Mouse (Mus musculus) forebrain, embryonic 11.5 days (tissue): Measurements from ENCODE around the gene Chsy1. TPM values are rescaled to one million over a fixed set of nuclear protein-coding genes. Genes with fewer than 3 reads are reported as not detected.
A peak's percentile ranks its signal among the peaks of the same experiment; 100 is the strongest.
"Not testable (repeated sequence)": the region's sequence is repeated elsewhere in the genome, so short reads cannot be mapped to it uniquely, and the experiment has no call there.

Source experiments
- ATAC-seq: fragments of 200-750 bp; cut with Nextera tagmentation; replicated peaks from 2 replicates; pipeline ENCODE4 v1.8.0; 2017; ENCODE audit warnings: moderate TSS enrichment; ENCODE audit not compliant: low FRiP score
- DNase-seq: peaks from one replicate; pipeline ENCODE4 v3.0.0-alpha.2; 2017; ENCODE audit warnings: low spot score
- H3K27ac ChIP-seq: fragments of 300-500 bp; sonication (generic); 2 replicates; pipeline ENCODE4 v1.5.1; 2014; ENCODE audit warnings: low read depth, low read length
- H3K27me3 ChIP-seq: fragments of 300-500 bp; sonication (generic); 2 replicates; pipeline ENCODE4 v1.6.1; 2014; ENCODE audit warnings: mild to moderate bottlenecking, low read length, mixed read lengths; ENCODE audit not compliant: control insufficient read depth, insufficient read depth
- H3K36me3 ChIP-seq: fragments of 300-500 bp; sonication (generic); 2 replicates; pipeline ENCODE4 v1.6.1; 2014; ENCODE audit warnings: mild to moderate bottlenecking, low read length, moderate library complexity, mixed read lengths; ENCODE audit not compliant: control insufficient read depth, insufficient read depth
- H3K4me1 ChIP-seq: fragments of 300-500 bp; sonication (generic); replicated peaks from 2 replicates; pipeline ENCODE4 v1.6.1; 2014; ENCODE audit warnings: low read length, mixed read lengths; ENCODE audit not compliant: control insufficient read depth, insufficient read depth
- H3K4me2 ChIP-seq: fragments of 300-500 bp; sonication (generic); 2 replicates; pipeline ENCODE4 v1.6.1; 2014; ENCODE audit warnings: low read depth, mild to moderate bottlenecking, low read length, moderate library complexity, mixed read lengths; ENCODE audit not compliant: severe bottlenecking
- H3K4me3 ChIP-seq: fragments of 300-500 bp; sonication (generic); 2 replicates; pipeline ENCODE4 v1.5.1; 2014; ENCODE audit warnings: low read depth, low read length
- H3K9ac ChIP-seq: fragments of 300-500 bp; sonication (generic); 2 replicates; pipeline ENCODE4 v1.6.1; 2014; ENCODE audit warnings: low read length
- H3K9me3 ChIP-seq: fragments of 300-500 bp; sonication (generic); 2 replicates; pipeline ENCODE4 v1.6.1; 2016; ENCODE audit warnings: low read length, mixed read lengths; ENCODE audit not compliant: control insufficient read depth
- WGBS: fragments of 180-500 bp; shearing (Covaris S2); extraction: QIAGEN DNeasy Blood & Tissue Kit; methylation state at CpG from one replicate; pipeline ENCODE4 v1.1.7; 2014; 5-methylcytosine and 5-hydroxymethylcytosine counted together
- polyA plus RNA-seq: library from polyadenylated mRNA; unstranded; fragments of >200 nt; fragmentation: Nextera tagmentation; extraction: Ambion mirVana; gene quantifications from 2 replicates; pipeline ENCODE4 v1.2.1, GENCODE M21; 2014

Gene Chsy1
- polyA plus RNA-seq, 1 experiment from 2014 or later, result 17.7 TPM

- no peak overlapping the region for H3K4me3 ChIP-seq
- no peak for ATAC-seq
- no peak overlapping the region for H3K27ac ChIP-seq
Observed at GRCm38 (mm10) chr7:66187581-66188231, 78.4 kb downstream of the Chsy1 start.

GRCm38 (mm10) chr7:66190385-66190784 is 81.1 kb downstream of the Chsy1 start:
- not testable (repeated sequence) for H3K9me3 ChIP-seq, H3K4me3 ChIP-seq, DNase-seq, H3K4me2 ChIP-seq, H3K27me3 ChIP-seq, H3K4me1 ChIP-seq, H3K9ac ChIP-seq, H3K36me3 ChIP-seq, ATAC-seq, H3K27ac ChIP-seq
- 89% methylated on average over 10 of the region's 10 CpGs for WGBS

More at GRCm38 (mm10) chr7:66187581-66188231, 78.4 kb downstream of the Chsy1 start:
- Histone ChIP-seq H3K4me1 (no peaks in the 10 kb centered on the region), H3K9ac (no peak overlapping the region), H3K4me2 (no peak overlapping the region), H3K36me3 (no peaks in the 10 kb centered on the region), H3K9me3 (no peaks in the 10 kb centered on the region), H3K27me3 (no peaks in the 10 kb centered on the region)
- 90% methylated on average over 4 of the region's 4 CpGs for WGBS
- peak; percentile 47 for DNase-seq

- Histone ChIP-seq H3K4me3 (no peak overlapping the region), H3K27ac (no peak overlapping the region), H3K4me2 (no peak overlapping the region), H3K9me3 (no peaks in the 10 kb centered on the region), H3K36me3 (no peaks in the 10 kb centered on the region), H3K4me1 (no peaks in the 10 kb centered on the region), H3K27me3 (no peaks in the 10 kb centered on the region), H3K9ac (no peak overlapping the region)
- 83% methylated on average over 3 of the region's 3 CpGs for WGBS
- ATAC-seq, result no peak
- no peak for DNase-seq
Observed at GRCm38 (mm10) chr7:66194511-66194910, 85.2 kb downstream of the Chsy1 start.

- no peak for ATAC-seq
- no peak for DNase-seq
Observed at GRCm38 (mm10) chr7:66195881-66196280, 86.6 kb downstream of the Chsy1 start.

GRCm38 (mm10) chr7:66196609-66197445 is 87.5 kb downstream of the Chsy1 start:
- H3K36me3 ChIP-seq, result no peaks in the 10 kb centered on the region
- no peak for ATAC-seq

More at GRCm38 (mm10) chr7:66195881-66196280, 86.6 kb downstream of the Chsy1 start:
- Histone ChIP-seq H3K4me1 (no peaks in the 10 kb centered on the region), H3K27me3 (no peaks in the 10 kb centered on the region), H3K27ac (no peak overlapping the region), H3K4me2 (no peak overlapping the region), H3K4me3 (no peak overlapping the region), H3K9ac (no peak overlapping the region), H3K9me3 (no peaks in the 10 kb centered on the region), H3K36me3 (no peaks in the 10 kb centered on the region)
- 85% methylated on average over 1 of the region's 1 CpGs for WGBS

GRCm38 (mm10) chr7:66198416-66198815 is 89.1 kb downstream of the Chsy1 start:
- DNase-seq (no peak), ATAC-seq (no peak)
- no peaks in the 10 kb centered on the region for H3K27me3 ChIP-seq
- H3K27ac ChIP-seq, result no peak overlapping the region
- H3K4me1 ChIP-seq, result no peaks in the 10 kb centered on the region
- H3K4me3 ChIP-seq, result no peak overlapping the region
- H3K9ac ChIP-seq, result no peak overlapping the region
- 86% methylated on average over 10 of the region's 10 CpGs for WGBS
- no peaks in the 10 kb centered on the region for H3K36me3 ChIP-seq
- no peak overlapping the region for H3K4me2 ChIP-seq
- H3K9me3 ChIP-seq, result no peaks in the 10 kb centered on the region

More at GRCm38 (mm10) chr7:66196609-66197445, 87.5 kb downstream of the Chsy1 start:
- H3K9me3 ChIP-seq, result no peaks in the 10 kb centered on the region
- no peaks in the 10 kb centered on the region for H3K4me1 ChIP-seq
- H3K4me2 ChIP-seq, result no peak overlapping the region
- no peak overlapping the region for H3K27ac ChIP-seq
- H3K9ac ChIP-seq, result no peak overlapping the region
- DNase-seq, result no peak
- no peaks in the 10 kb centered on the region for H3K27me3 ChIP-seq
- WGBS, result 86% methylated on average over 11 of the region's 11 CpGs
- H3K4me3 ChIP-seq, result no peak overlapping the region

- Histone ChIP-seq H3K36me3 (no peaks in the 10 kb centered on the region), H3K27ac (0 out of 2 replicates have a peak overlapping the region, but pooled peaks have one; percentile 2), H3K9ac (no peak overlapping the region), H3K4me2 (no peak overlapping the region), H3K27me3 (no peaks in the 10 kb centered on the region), H3K9me3 (no peaks in the 10 kb centered on the region), H3K4me3 (no peak overlapping the region), H3K4me1 (no peaks in the 10 kb centered on the region)
- DNase-seq (no peak), ATAC-seq (peak; percentile 61; the same call in 1 of the 2 replicates)
- whole genome bisulfite sequencing, result 80% methylated on average over 5 of the region's 5 CpGs
Observed at GRCm38 (mm10) chr7:66199391-66199831, 90.1 kb downstream of the Chsy1 start.

GRCm38 (mm10) chr7:66200383-66200782 is 91.1 kb downstream of the Chsy1 start:
- Histone ChIP-seq H3K27ac (no peak overlapping the region), H3K4me1 (no peaks in the 10 kb centered on the region), H3K9me3 (no peaks in the 10 kb centered on the region), H3K4me2 (no peak overlapping the region), H3K9ac (no peak overlapping the region), H3K36me3 (no peaks in the 10 kb centered on the region), H3K27me3 (no peaks in the 10 kb centered on the region), H3K4me3 (no peak overlapping the region)
- no peak for DNase-seq
- WGBS, result 90% methylated on average over 3 of the region's 3 CpGs
- no peak for ATAC-seq
